Mouse (Mus musculus) c-Kit-positive CD71-negative TER-119-negative erythroid progenitor cells, embryonic 14.5 days (primary cell): ENCODE data around the gene Btbd7.
A peak's percentile ranks its signal among the peaks of the same experiment; 100 is the strongest.

Experiments used
- DNase-seq: peaks from one replicate; pipeline ENCODE4 v3.0.0-alpha.2; 2013; ENCODE audit warnings: low read depth

Btbd7 gene

DNA sequence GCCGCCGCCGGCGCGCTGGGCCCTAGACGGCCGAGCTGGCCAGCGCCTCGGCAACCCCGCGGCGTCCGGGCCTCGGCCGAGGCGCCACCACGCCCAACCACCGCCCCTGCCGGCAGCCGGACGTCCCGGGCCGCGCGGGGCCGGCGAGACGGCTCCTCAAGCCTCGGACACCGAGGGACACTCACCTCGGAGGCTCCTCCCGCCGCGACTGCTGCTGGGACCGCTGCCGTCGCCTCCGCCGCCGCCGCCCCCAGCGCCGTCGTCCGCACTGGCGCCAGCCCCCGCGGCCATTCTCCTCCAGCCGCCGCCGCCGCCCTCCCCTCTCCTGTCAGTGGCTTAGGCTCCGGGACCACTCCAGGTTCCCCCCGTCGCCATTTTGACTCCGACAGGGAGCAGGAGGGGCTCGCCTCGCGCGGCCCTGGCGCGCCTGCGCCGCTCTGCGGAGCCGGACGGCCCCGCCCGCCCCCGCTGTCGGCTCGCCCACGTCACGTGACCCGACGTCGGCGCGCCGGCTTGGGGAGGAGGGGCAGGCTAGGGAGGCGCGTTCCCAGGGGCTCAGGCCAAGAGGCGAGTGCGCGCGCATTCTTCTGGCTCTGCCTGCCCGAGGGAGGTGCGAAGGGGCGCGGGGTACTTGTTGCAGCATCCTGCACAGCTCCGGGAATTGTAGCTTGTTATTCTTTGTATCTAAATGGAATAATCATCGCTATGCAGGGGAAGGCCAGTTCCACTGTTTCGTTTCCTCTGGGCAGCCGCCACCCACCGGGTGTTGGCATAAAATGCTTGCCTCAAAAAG lies at the start of gene Btbd7:
TSS of gene Btbd7 (minus strand) at position 441 of the 793 bp plus-strand sequence.
- peak; percentile 90 for DNase-seq

GRCm38 (mm10) chr12:102916073-102916472 lies 37.8 kb upstream of the Btbd7 start:
- DNase-seq = no peak

DNA sequence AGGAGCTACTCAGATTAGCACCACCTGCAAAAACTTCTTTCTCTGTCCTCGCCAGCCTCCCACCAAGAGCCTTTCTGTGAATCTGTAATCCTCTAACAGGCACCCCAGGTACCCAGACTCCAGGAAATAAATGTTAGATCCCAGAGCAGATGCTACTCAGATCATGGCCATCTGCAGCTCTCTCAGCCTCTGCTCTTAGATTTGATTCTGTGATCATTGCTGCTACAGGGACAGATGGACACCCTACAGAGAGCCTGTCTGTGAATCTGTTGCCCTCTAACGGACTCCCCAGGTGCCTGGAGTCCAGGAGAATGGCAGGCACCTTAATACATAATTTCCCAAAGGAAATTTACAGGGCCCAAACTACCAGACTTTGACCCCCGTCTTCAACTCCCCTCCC lies 29.9 kb upstream of the Btbd7 start:
- DNase-seq = no peak

GRCm38 (mm10) chr12:102899091-102899490 lies 20.8 kb upstream of the Btbd7 start, which contains the start of gene Cox8c:
Cox8c (plus strand) TSS chr12:102899316.
- no peak for DNase-seq

DNA sequence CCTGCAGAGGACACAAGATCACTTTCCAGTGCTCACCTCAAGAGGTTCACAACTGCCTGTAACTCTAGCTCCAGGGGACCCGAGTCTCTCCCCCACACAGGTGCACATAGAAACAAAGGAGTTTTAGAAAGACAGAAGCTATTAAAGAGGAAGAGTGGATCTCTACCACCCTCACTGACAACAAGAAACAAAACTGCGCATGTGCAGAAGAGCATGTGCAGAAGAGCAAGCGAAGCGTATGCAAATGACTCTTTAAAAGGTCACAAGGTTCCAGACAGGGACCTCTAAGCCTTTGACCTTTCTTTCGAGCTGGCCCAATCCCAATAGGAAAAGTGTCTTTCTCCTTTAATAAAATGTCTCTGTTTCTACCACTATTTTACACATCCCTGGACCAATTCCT lies 10.3 kb upstream of the Btbd7 start:
- DNase-seq = no peak

DNA sequence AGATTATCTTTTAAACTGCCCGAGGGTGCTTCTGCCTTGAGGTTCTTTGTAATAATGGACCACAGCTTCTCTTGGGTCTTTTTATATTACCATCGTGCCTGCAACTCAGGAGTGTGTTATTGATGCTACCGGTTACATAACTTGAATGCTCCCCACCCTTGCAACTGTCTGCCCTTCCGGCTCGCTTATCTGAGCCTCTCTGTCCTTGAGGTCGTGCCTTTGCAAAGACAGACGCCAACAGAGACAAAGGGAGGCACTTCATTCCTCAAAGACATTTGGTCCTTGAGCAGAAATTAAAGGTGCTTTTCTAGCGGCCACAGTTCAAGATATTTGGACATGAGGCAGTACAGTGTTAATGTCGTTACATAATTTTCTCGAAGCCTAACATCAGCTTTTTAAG lies 9.1 kb upstream of the Btbd7 start:
- no peak for DNase-seq

DNA sequence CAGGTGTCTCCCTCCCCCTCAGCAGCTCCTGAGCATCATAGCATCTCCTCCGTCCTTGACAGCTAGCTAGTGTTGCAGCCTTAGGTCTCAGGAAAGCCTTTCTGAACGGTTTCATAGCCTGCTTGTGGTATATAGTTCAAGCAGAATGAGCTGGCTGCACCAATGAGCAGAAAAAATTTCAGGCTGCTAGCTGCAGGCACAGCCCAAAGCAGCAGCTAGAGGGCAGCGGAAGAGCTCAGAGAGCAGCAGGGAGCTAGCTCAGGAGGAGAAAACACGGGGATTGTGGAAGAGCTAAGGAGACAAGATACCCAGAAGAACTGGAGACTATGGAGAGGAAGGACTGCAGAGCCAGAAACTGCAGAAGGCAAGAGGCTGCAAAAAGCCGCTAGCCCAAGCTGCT lies 7.5 kb upstream of the Btbd7 start:
- no peak for DNase-seq

- DNase-seq = no peak
Observed at GRCm38 (mm10) chr12:102878901-102879300, 630 bp upstream of the Btbd7 start.

- DNase-seq = peak; percentile 25
Observed at GRCm38 (mm10) chr12:102877301-102878030, 805 bp downstream of the Btbd7 start.

DNA sequence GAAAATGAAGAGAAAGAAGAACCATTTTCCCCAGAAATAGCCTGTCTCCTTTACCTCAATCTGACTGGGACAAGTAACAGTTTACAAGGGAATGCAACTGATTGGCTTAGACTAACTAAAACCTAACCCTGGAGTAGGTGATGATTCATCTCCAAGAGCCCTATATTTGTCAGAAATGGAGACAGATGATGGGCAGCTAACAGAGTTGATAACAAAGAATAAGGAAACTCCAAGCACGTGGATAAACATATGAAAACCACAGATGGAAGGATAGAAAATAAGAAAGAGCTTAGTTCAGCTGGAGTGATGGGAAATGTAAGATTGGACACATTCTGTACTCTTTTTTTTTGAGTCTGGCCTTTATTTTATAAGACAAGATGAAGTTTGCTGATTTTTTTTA lies 7.7 kb downstream of the Btbd7 start:
- no peak for DNase-seq

GRCm38 (mm10) chr12:102869802-102870201 lies 8.5 kb downstream of the Btbd7 start:
- no peak for DNase-seq

DNA sequence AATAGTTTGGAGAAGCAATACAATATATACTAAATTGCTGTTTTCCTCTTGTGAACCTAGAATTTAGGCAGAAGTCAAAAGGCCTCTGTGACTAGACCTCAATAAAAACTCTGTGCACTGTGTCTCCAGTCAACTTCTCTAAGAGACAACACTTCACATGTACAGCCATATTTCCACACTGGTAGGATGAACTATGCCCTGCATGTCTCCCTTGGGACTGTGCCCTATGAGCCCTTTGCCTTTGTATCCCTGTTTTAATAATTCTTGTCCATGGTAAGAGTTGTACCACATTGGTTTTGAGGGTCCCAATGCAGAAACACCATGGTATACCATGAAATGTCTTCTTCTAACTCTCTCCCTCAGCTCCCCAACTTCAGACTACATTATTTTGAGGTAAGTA lies 17.5 kb downstream of the Btbd7 start:
- no peak for DNase-seq

- DNase-seq = no peak
Observed at GRCm38 (mm10) chr12:102838271-102838670, 40.0 kb downstream of the Btbd7 start.

DNA sequence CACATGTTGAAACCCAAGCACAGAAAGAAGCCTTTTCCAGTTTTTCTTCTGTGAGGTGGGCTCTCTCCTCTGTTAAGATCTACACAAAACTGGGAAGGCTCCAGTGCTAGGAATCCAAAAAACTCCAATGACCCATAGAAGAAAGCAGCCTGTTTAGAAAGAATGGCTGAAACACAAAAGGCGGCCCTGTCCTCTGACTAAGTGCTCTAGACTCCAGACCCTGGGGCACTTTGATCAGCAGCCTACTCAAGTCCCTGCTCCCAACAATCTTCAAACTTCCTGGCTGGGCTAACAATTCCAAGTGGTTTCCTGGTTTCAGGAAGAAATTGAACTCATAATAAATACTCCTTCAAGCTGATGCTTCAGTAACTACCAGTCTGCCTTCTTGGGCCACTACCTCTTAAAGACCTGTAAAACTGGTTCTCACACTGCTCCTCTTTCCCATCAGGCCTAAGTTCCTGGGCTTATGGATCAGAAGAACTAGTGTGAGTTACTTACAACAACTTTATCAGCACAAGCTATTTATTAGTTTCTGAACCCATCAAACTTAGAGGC lies 45.4 kb downstream of the Btbd7 start:
- no peak for DNase-seq

GRCm38 (mm10) chr12:102831888-102832287 lies 46.4 kb downstream of the Btbd7 start:
- DNase-seq = no peak

GRCm38 (mm10) chr12:102827119-102827518 lies 51.2 kb downstream of the Btbd7 start:
- DNase-seq = no peak

GRCm38 (mm10) chr12:102826399-102826798 lies 51.9 kb downstream of the Btbd7 start:
- no peak for DNase-seq

GRCm38 (mm10) chr12:102814858-102815257 lies 63.4 kb downstream of the Btbd7 start:
- DNase-seq = no peak

GRCm38 (mm10) chr12:102799528-102799927 lies 78.7 kb downstream of the Btbd7 start:
- DNase-seq = no peak

GRCm38 (mm10) chr12:102787927-102788326 lies 90.3 kb downstream of the Btbd7 start:
- DNase-seq = no peak

DNA sequence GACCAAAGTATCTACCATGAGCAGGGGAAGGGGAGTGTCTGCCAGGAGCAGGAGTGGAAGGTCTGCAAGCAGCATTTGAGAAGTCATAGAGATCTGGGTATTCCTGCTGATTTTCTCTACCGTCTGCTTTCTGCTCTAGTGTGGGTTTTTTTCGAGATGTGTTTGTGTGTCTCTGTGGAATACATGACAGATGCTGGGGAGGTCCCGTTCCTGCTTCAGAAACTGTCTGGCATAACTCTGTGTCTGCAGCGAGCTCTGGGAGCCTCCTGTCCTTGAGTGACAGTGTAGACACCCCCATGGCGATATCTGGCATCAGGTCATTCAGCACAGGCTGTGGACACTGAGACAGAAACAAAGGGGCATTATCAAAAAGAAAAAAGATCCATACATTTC lies 92.7 kb downstream of the Btbd7 start:
- no peak for DNase-seq

DNA sequence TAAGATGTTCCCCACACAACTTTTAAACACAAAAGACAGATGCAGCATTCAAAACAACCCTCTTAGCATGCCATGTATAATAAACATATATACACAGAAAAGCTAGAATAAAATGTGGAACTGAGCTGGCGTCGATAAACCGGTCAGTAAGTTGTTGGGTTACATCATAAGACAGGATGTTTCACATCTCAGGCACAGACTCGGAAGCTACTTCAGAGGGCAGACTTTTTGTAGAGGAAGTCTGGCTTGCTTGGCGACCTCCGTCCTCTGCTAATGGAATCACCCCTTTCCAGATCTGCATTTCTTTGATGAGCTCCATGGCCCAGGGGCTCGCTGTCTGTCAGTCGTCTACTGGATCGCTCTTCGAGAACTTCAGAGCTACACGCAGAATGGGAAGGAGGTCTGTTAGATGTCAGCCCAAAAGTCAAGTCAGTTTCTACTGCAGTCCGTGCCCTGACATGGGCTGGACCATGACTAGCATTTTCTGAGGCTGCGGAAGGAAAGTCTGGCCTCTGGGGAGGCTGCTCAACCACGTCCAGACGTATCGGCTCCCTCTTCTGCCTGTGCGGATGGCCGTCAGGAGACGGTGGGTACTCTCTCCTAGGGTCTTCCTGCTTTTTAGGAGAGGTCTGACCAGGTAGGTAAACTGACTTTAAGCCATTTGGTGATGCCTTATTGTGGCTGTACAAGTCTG lies 93.2 kb downstream of the Btbd7 start:
- no peak for DNase-seq

DNA sequence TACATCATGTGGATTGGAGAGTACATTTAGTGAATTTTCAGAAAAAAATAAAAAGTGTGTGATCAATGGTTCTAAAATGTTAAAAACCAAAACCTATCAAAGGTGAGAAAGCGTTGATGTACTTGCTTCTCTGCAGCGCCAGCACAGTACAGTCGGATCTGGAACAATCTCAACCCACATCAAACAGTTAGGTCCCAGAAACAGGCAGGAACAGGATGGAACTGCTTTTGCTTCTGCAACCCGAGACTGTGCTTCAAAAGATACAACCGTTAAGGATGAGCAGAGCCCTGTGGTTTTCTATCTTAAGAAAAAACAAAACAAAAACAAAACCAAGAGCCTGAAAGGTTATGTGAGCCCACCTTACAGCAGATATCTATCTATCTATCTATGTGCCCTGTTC lies 95.4 kb downstream of the Btbd7 start:
- no peak for DNase-seq
